Mouse (Mus musculus) layer of hippocampus, postnatal 36 days (tissue): Measurements from ENCODE around the gene Nelfcd. TPM values are rescaled to one million over a fixed set of nuclear protein-coding genes. Genes with fewer than 3 reads are reported as not detected.

Source experiments
- total RNA-seq, 2 experiments: library from RNA; stranded (reverse); gene quantifications; 2 replicates each; pipeline ENCODE4 v1.2.3; 2021

Nelfcd gene
- total RNA-seq, 2 experiments from 2014 or later = 46.4 to 53.5 TPM

Other genes with a start within 250 kb of the Nelfcd start
- 1,000 to 10,000 TPM; 1,740 to 1,859 TPM for gene Gnas, start 131.5 kb upstream of the Nelfcd start, total RNA-seq
- gene Gm20721, start 69.1 kb upstream of the Nelfcd start, total RNA-seq = 1 to 10 TPM; 1.7 to 2.7 TPM
- 10 to 100 TPM; 27.5 to 29.7 TPM for gene Ctsz, start 23.2 kb downstream of the Nelfcd start, total RNA-seq
- gene Tubb1, start 34.9 kb downstream of the Nelfcd start, total RNA-seq = not detected
- gene Atp5e, start 48.3 kb downstream of the Nelfcd start, total RNA-seq = 100 to 1,000 TPM; 287 to 328 TPM
- 10 to 100 TPM; 40.8 to 43.6 TPM for gene Prelid3b, start 57.3 kb downstream of the Nelfcd start, total RNA-seq
- 10 to 100 TPM; 22.1 to 22.7 TPM for gene Zfp831, start 227.7 kb downstream of the Nelfcd start, total RNA-seq